Mouse (Mus musculus): Measurements from ENCODE around the gene Dock8. TPM values are rescaled to one million over a fixed set of nuclear protein-coding genes. Genes with fewer than 3 reads are reported as not detected.
A peak's percentile ranks its signal among the peaks of the same experiment; 100 is the strongest.

Gene Dock8
- polyA plus RNA-seq, 1 experiment: 5.8 TPM

- WGBS: 65% methylated on average over 3 of the region's 3 CpGs
- DNase-seq (ENCODE audit: low read depth, low spot score): peak; percentile 11
Measured at GRCm38 (mm10) chr19:25162270-25162669, 162.9 kb downstream of the Dock8 start.

DNA sequence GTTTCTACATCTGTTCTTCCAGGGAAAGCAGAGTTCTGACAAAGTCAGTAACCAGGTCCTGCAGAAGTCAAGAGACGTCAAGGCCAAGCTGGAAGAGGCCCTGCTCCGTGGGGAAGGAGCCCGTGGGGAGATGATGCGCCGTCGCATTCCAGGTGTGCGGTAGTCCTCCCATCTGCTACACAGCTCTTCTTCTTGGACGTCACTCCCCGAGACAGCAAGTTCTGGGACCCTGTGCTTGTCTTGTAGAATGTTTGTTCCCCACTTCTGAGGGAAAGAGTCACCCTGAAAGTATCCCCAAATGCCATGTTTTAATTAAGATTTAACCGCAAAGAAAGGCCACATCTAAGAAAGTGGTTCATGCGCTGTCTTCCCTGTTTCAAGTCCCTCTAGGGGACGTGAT lies 164.1 kb downstream of the Dock8 start:
- 92% methylated on average over 12 of the region's 12 CpGs for WGBS

GRCm38 (mm10) chr19:25166412-25166811 lies 167.1 kb downstream of the Dock8 start:
- WGBS: 62% methylated on average over 9 of the region's 9 CpGs

More for the DNA sequence above, 164.1 kb downstream of the Dock8 start:
- no peak for DNase-seq (ENCODE audit: low read depth, low spot score)

GRCm38 (mm10) chr19:25171395-25171794 lies 172.1 kb downstream of the Dock8 start:
- 46% methylated on average over 10 of the region's 10 CpGs for WGBS
- no peak for DNase-seq (ENCODE audit: low read depth, low spot score)

More at GRCm38 (mm10) chr19:25166412-25166811, 167.1 kb downstream of the Dock8 start:
- no peak for DNase-seq (ENCODE audit: low read depth, low spot score)

DNA sequence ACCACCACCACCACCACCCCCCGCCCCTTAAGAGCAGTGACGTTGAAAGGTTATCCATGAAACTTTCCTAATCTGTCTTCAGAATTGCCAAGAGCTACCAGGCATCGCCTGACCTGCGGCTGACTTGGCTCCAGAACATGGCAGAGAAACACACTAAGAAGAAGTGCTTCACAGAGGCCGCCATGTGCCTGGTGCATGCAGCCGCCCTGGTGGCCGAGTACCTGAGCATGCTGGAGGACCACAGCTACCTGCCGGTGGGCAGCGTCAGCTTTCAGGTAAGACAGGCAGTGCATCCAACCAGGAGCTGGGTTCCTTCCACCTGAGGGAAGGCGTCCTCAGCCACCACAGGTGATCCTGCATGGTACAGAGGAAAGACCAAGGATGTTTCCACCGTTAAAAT lies 177.4 kb downstream of the Dock8 start:
- WGBS: 98% methylated on average over 11 of the region's 11 CpGs
- DNase-seq (ENCODE audit: low read depth, low spot score): no peak

DNA sequence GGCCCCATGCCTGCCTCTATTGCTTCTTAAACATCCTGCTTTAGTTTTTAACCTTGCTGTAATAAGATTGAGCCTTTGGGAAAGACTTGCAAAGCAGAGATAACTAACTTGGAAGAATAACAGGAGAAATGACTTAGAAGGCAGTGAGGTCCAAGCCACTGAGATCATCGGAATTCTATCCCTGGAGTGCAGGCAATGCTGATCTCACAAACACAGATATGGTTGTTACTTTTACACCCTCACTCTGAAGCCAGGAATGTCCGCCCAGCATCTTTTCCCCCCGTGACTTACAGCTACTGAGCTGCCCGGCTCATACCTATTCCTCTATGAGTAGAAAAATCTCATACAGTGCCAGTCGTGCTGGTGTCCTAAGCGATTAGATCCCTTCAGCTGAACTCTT lies 180.7 kb downstream of the Dock8 start:
- no peak for DNase-seq (ENCODE audit: low read depth, low spot score)

DNA sequence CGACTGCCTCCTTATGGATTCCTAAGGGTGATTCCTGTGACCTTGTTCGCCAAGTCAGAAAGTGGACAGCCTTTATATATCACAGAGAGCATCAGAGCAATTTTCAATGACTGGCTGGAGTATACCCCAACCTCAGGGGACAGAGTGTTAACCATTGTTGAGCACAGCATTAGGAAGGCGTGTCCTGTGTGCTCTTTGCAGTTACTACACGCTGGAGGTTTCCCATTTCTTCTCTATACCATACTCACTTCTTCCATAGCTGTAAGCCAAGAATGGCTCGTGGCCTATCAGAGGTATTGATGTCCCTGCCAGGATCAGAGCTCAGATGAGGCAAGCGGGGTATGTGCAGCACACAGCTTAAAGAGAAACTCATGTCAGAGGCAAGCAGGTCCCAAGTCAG lies 181.2 kb downstream of the Dock8 start:
- WGBS: 86% methylated on average over 6 of the region's 6 CpGs
- DNase-seq (ENCODE audit: low read depth, low spot score): no peak

More for the DNA sequence above, 180.7 kb downstream of the Dock8 start:
- WGBS: 84% methylated on average over 6 of the region's 6 CpGs

- no peak for DNase-seq (ENCODE audit: low read depth, low spot score)
- 87% methylated on average over 7 of the region's 7 CpGs for WGBS
Measured at GRCm38 (mm10) chr19:25184076-25184475, 184.7 kb downstream of the Dock8 start.

DNA sequence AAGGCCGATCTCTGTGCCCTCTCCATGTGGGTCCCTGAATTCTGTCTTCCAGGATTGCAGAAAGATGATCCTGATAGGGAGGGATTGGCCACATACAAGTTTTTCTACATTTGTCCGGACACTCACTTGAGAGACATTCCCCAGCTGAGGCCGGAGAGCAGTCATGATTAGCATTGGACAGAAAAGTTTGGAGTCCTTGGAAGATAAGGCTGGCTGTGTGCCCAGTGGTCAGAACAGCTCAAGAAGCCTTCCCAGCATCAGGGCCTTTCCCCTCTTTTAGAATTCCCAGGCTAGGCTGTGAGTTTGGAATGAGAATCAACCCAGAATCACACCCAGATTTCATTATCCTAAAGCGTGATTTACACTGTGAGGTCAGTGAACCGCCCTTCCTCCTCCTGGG lies 187.0 kb downstream of the Dock8 start:
- WGBS: 79% methylated on average over 5 of the region's 5 CpGs
- no peak for DNase-seq (ENCODE audit: low read depth, low spot score)

- DNase-seq (ENCODE audit: low read depth, low spot score): no peak
- WGBS: 78% methylated on average over 18 of the region's 18 CpGs
Measured at GRCm38 (mm10) chr19:25187681-25188080, 188.3 kb downstream of the Dock8 start.

DNA sequence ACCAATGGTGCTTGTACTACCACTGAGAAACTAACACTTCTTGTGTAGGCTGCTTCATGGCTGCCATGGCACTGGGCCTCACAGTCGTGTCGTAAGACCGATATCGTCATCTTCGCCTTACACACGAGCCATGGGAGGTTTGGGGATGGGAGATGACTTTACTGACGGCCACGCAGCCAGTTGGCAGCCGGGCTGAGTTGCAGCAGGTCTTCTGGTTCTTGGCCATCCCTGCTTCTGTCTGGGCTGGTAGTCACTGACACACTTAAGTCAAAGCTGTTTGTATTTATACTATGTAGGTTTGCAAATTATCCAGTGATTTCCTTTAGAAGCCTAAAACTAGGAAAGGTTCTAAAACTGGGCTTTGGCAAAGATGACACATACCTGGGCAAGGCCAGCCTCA lies 194.4 kb downstream of the Dock8 start:
- no peak for DNase-seq (ENCODE audit: low read depth, low spot score)
- 97% methylated on average over 9 of the region's 9 CpGs for WGBS

DNA sequence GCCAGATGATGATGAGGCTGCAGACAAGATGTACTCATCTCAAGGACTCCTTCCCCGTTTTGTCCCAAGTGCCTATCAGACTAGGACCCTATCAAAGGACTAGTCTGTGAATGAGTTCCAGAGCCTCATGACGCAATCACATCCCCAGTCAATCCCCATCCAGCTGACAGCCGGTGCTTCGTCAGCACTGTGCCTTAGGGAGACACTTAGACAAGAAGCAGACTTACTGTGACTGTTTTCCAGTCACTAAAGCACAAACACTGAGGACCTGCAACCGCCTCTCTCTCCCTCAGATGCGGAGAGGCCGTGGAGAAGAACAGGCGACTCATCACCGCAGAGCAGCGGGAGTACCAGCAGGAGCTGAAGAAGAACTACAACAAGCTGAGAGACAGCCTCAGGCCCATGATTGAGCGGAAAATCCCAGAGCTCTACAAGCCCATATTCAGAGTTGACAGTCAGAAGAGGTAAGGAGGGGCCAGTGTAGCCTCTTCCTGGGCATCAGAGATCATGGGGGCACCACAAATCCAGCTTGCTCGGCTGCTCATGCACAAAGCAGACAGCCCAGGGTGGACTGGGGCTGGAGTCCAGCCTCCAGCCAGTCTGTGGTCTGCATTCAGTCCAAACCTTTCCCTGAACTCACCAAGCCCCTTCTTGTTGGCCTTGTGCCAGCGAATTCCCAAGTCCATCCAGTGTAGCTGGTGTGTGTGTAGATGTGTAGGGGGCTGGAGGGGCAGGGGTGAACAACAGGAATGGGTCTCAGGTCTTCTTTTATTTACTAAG lies 200.9 kb downstream of the Dock8 start:
- no peak for DNase-seq (ENCODE audit: low read depth, low spot score)
- WGBS: 86% methylated on average over 13 of the region's 13 CpGs

DNA sequence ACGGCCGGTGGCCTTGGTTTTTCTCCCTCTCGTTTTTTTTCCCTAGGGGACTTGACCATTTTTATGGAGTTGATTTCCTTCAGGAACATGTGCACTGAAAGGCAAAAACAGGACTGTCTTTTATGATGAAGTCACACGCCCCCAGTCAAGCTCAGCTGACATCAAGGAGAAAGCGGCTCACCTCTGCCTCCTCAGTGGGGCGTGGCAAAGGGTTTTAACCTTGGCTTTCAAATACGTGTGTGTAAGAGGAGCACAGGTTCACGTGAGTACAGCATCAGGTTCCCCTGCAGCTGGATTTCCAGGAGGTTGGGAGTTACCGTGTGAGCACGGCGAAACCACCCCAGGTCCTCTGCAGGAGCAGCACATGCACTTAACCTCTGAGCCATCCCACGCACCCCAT lies 203.7 kb downstream of the Dock8 start:
- WGBS: 44% methylated on average over 12 of the region's 12 CpGs
- no peak for DNase-seq (ENCODE audit: low read depth, low spot score)

GRCm38 (mm10) chr19:25206969-25207368 lies 207.6 kb downstream of the Dock8 start:
- 86% methylated on average over 12 of the region's 12 CpGs for WGBS
- DNase-seq (ENCODE audit: low read depth, low spot score): no peak

GRCm38 (mm10) chr19:25207731-25208361 lies 208.5 kb downstream of the Dock8 start:
- 66% methylated on average over 23 of the region's 23 CpGs for WGBS
- DNase-seq (ENCODE audit: low read depth, low spot score): no peak

- no peak for DNase-seq (ENCODE audit: low read depth, low spot score)
- WGBS: 89% methylated on average over 10 of the region's 11 CpGs
Measured at GRCm38 (mm10) chr19:25208596-25209110, 209.3 kb downstream of the Dock8 start.

DNA sequence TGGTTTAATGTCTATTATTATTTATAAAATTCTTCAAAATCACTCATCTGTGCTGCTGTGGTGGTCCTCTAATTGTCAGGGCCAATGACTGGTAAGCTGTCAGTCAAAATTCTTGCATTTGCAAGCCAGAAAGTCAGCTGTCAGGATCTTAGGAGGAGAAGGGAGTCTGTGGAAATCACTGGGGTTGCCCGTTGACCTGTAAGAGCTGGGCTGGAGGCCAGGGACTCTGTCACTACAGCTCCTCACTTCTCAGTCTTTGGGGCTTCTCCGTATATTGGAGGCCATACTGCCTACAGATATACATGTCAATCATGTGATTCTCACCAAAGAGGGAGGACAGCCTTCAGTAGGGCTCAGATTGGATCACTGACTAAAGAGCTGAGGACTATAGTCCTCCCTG lies 221.3 kb downstream of the Dock8 start:
- no peak for DNase-seq (ENCODE audit: low read depth, low spot score)
- WGBS: 33% methylated on average over 2 of the region's 2 CpGs

- 83% methylated on average over 9 of the region's 9 CpGs for WGBS
- no peak for DNase-seq (ENCODE audit: low read depth, low spot score)
Measured at GRCm38 (mm10) chr19:25221964-25222640, 222.8 kb downstream of the Dock8 start.

DNA sequence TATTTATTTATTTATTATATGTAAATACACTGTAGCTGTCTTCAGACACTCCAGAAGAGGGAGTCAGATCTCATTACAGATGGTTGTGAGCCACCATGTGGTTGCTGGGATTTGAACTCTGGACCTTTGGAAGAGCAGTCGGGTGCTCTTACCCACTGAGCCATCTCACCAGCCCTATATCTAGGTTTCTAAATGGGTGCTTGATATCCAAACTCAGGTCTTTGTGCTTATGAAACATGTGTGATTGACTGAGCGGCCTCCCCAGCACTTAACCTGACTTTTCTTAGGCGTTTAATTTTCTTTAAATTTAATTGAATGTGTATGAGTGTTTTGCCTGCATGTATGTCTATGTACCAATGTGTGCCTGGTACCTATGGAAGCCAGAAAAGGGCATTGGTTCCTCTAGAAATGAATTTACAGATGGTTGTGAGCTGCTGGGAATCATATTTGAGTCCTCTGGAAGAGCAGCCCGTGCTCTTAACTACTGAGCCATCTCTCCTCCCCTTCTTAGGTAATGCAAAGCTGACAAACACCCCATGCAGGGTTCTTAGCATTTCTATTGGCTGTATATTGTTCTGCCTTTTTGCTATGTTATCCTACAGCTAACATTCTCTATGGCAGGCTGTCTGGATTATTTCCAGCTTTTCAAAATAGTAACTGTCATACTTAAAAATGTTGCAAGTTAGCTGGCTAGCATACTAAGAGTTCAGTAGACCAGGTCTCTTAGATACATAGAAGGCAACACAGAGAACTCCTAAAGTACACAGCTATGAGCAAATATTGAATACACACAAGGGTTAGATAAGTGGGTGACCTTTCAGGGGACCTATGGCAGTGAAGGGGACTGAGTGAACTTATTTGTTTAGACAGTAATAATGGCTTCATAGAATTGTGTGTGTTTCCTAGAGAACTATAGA lies 231.0 kb downstream of the Dock8 start:
- no peak for DNase-seq (ENCODE audit: low read depth, low spot score)
- 78% methylated on average over 4 of the region's 4 CpGs for WGBS
